Mouse (Mus musculus) small intestine, adult 2 months (tissue): ENCODE measurements around the gene Lonp1.

Experiments
- CTCF ChIP-seq: fragments of 200-500 bp; IDR thresholded peaks from 2 replicates; pipeline ENCODE4 v1.5.1; 2012; ENCODE audit warnings: low read depth, mild to moderate bottlenecking, control low read depth, inconsistent platforms, low read length, moderate library complexity, mixed read lengths; ENCODE audit not compliant: insufficient replicate concordance, insufficient read length; ENCODE audit errors: extremely low read depth
- POLR2A ChIP-seq: fragments of 200-500 bp; IDR thresholded peaks from 2 replicates; pipeline ENCODE4 v1.6.1; 2012; ENCODE audit warnings: low read depth, mild to moderate bottlenecking, control low read depth, inconsistent platforms, low read length, moderate library complexity

DNA sequence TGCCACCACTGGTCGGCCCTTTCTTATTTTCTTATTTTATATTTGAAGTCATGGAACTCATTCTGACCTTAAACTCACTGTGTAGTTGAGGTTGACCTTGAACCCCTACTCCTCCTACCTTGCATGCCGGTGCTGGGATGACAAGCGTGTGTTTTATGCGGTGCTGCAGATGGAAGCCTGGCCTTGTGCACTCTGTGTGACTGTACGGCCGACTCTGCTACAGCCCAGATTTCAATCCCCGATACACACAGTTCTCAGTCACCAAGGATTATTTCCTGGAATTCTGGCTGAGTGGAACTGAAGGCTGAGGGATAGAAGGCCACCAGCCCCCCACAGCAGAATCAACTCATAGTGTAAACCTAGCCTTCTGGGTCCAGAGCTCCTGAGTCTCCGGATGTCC, 43.1 kb upstream of the Lonp1 start:
- no peak for TF ChIP-seq CTCF
- no peak for TF ChIP-seq POLR2A
